Mouse (Mus musculus): ENCODE results near the gene Cilp2. TPM values are rescaled to one million over a fixed set of nuclear protein-coding genes. Genes with fewer than 3 reads are reported as not detected.
A peak's percentile ranks its signal among the peaks of the same experiment; 100 is the strongest.

The Cilp2 gene
- 1 to 10 TPM; 1.5 to 1.9 TPM for total RNA-seq (2021)
- 11.2 and 16.8 TPM in 2 replicates for polyA plus RNA-seq (2012; rRNA removed)
- long read RNA-seq, partial matches to known transcripts = 1 of 2 reads
- long read RNA-seq, other reads (novel, unspliced or antisense) = 1 of 2 reads

- peaks cover 23% of the 10 kb centered on the region for H3K27me3 ChIP-seq (ENCODE audit: control insufficient read depth, insufficient read depth, low read length)
- intact Hi-C loops (cut with DNase I) = no loop called here
- H3K9ac ChIP-seq (ENCODE audit: low read depth, low read length) = peak within 1 kb of the TSS; percentile 18
Measured at GRCm38 (mm10) chr8:69887289-69888243, at the start of gene Cilp2. TSS of gene Cilp2 (minus strand) at chr8:69887687.

GRCm38 (mm10) chr8:69936050-69936794, 48.7 kb upstream of the Cilp2 start:
- peaks cover 40% of the 10 kb centered on the region for H3K4me1 ChIP-seq (ENCODE audit: control insufficient read depth, insufficient read depth, low read length)
- no peak overlapping the region for H3K4me3 ChIP-seq
- H3K27ac ChIP-seq = peak overlapping the region; percentile 67
- 32% methylated on average over 7 of the region's 7 CpGs for WGBS
- peak in 1 of 2 experiments; percentile 53 for DNase-seq
- H3K9ac ChIP-seq (ENCODE audit: low read depth, low read length) = no peak overlapping the region
- no peaks in the 10 kb centered on the region for H3K27me3 ChIP-seq (ENCODE audit: control insufficient read depth, insufficient read depth, low read length)
- TF ChIP-seq EP300 (IDR thresholded peaks at IDR 0.05; ENCODE audit: insufficient read depth, low read depth, low read length) (no peak), CTCF (IDR thresholded peaks at IDR 0.05) (no peak), POLR2A (IDR thresholded peaks at IDR 0.05; ENCODE audit: insufficient read depth, low read depth, low read length) (no peak)
- H3K36me3 ChIP-seq (ENCODE audit: control insufficient read depth, insufficient read depth, low read length) = peaks cover 3% of the 10 kb centered on the region
- peaks cover 5% of the 10 kb centered on the region for H3K79me2 ChIP-seq (replicated peaks; ENCODE audit: control insufficient read depth, insufficient read depth, low read length)
- intact Hi-C loops (cut with DNase I) = loop anchor here (2.0 kb wide), 1 partner anchor 37 kb away; no protein-coding TSS in a partner anchor

More at GRCm38 (mm10) chr8:69887289-69888243, at the start of gene Cilp2:
- H3K4me3 ChIP-seq = peak within 1 kb of the TSS; percentile 47
- no peaks in the 10 kb centered on the region for H3K36me3 ChIP-seq (ENCODE audit: control insufficient read depth, insufficient read depth, low read length)
- TF ChIP-seq EP300 (IDR thresholded peaks at IDR 0.05; ENCODE audit: insufficient read depth, low read depth, low read length) (no peak), POLR2A (IDR thresholded peaks at IDR 0.05; ENCODE audit: insufficient read depth, low read depth, low read length) (peak; percentile 45; the same call in 1 of the 2 replicates)
- H3K79me2 ChIP-seq (replicated peaks; ENCODE audit: control insufficient read depth, insufficient read depth, low read length) = no peaks in the 10 kb centered on the region
- under 1% methylated on average over 60 of the region's 60 CpGs for WGBS
- peak; percentile 58 to 61 for DNase-seq
- H3K27ac ChIP-seq = no peak within 1 kb of the TSS
- 0 out of 2 replicates have a peak, but pooled peaks cover 3% of the 10 kb centered on the region for H3K4me1 ChIP-seq (ENCODE audit: control insufficient read depth, insufficient read depth, low read length)

DNA sequence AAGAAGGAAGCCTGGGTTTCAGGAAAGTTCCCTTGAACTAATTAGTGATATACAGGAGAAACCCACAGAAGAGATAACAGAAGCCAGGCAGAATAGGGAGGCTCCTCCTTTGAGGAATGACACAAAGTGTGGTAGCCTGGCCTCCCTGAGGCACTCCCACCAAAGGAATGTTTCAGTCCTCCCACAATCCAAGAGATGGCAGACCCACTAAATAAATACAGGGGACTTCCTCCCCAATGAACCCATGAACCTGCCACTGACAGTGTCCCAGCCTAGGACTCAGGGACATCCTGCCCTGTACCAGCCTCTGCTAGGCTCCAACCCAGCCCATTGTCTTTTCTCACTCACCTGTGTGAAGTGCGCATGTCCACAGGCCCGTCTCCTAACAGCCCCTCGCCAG, 47.9 kb upstream of the Cilp2 start:
- TF ChIP-seq POLR2A (IDR thresholded peaks at IDR 0.05; ENCODE audit: insufficient read depth, low read depth, low read length) = no peak
- TF ChIP-seq EP300 (IDR thresholded peaks at IDR 0.05; ENCODE audit: insufficient read depth, low read depth, low read length) = no peak
- TF ChIP-seq CTCF (IDR thresholded peaks at IDR 0.05) = no peak
- 92% methylated on average over 3 of the region's 3 CpGs for WGBS
- Histone ChIP-seq H3K4me1 (ENCODE audit: control insufficient read depth, insufficient read depth, low read length) (peaks cover 40% of the 10 kb centered on the region), H3K36me3 (ENCODE audit: control insufficient read depth, insufficient read depth, low read length) (peaks cover 3% of the 10 kb centered on the region), H3K4me3 (no peak overlapping the region), H3K27ac (no peak overlapping the region; the same call in 1 of the 2 replicates), H3K27me3 (ENCODE audit: control insufficient read depth, insufficient read depth, low read length) (no peaks in the 10 kb centered on the region), H3K9ac (ENCODE audit: low read depth, low read length) (no peak overlapping the region), H3K79me2 (replicated peaks; ENCODE audit: control insufficient read depth, insufficient read depth, low read length) (peaks cover 5% of the 10 kb centered on the region)
- intact Hi-C loops (cut with DNase I) = loop anchor here (2.0 kb wide), 1 partner anchor 21 kb away; no protein-coding TSS in a partner anchor
- no peak for DNase-seq

DNA sequence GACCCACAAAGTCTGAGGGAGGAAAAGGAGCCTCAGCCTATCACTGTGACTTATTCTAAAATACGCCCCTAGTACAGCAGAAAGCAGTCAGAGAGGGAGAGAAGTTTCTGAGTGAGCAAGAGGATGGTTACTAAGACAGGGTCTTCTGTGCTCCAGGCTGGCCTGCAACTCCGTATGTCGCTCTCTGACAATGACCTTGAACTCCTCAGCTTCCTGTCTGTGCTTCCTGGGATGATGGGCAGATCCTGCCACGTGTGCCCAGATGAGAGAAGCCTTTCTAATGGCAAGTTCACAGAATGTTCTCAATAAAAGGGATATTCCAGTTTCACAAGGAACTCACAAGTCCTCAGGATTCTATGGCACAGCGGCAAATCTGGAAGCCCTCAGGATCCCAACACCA, 47.1 kb upstream of the Cilp2 start:
- intact Hi-C loops (cut with DNase I) = loop anchor here (2.0 kb wide), 1 partner anchor 22 kb away; no protein-coding TSS in a partner anchor
- H3K79me2 ChIP-seq (replicated peaks; ENCODE audit: control insufficient read depth, insufficient read depth, low read length) = peaks cover 3% of the 10 kb centered on the region; the same call in 1 of the 2 replicates
- H3K27ac ChIP-seq = 0 out of 2 replicates have a peak overlapping the region, but pooled peaks have one; percentile 21
- H3K4me3 ChIP-seq = no peak overlapping the region
- WGBS = 52% methylated on average over 5 of the region's 5 CpGs
- no peak overlapping the region for H3K9ac ChIP-seq (ENCODE audit: low read depth, low read length)
- no peak for DNase-seq
- peaks cover 3% of the 10 kb centered on the region for H3K36me3 ChIP-seq (ENCODE audit: control insufficient read depth, insufficient read depth, low read length)
- TF ChIP-seq CTCF (IDR thresholded peaks at IDR 0.05) (no peak), POLR2A (IDR thresholded peaks at IDR 0.05; ENCODE audit: insufficient read depth, low read depth, low read length) (no peak), EP300 (IDR thresholded peaks at IDR 0.05; ENCODE audit: insufficient read depth, low read depth, low read length) (no peak)
- H3K27me3 ChIP-seq (ENCODE audit: control insufficient read depth, insufficient read depth, low read length) = no peaks in the 10 kb centered on the region
- H3K4me1 ChIP-seq (ENCODE audit: control insufficient read depth, insufficient read depth, low read length) = peaks cover 32% of the 10 kb centered on the region

DNA sequence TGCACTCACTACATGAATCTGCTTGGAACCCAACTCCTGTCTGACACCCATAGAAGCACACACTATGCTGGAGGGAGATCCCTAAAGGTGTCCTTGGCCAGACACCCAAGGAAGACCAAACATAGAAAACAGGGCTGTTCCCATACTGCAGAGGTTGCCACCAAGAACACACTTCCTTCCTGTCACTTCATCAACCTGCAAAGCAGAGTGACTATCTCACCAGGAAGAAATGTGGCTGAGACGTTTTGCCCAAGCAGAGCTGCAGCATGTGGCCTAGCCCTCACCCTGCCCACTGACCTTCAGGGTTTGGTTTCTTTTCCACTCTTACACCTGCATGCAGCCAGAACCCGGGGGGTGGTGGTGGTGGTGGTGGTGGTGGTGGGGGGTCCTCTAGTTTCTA, 46.3 kb upstream of the Cilp2 start:
- DNase-seq = no peak
- Histone ChIP-seq H3K27ac (no peak overlapping the region; the same call in 1 of the 2 replicates), H3K27me3 (ENCODE audit: control insufficient read depth, insufficient read depth, low read length) (no peaks in the 10 kb centered on the region), H3K79me2 (replicated peaks; ENCODE audit: control insufficient read depth, insufficient read depth, low read length) (no peaks in the 10 kb centered on the region; the same call in 1 of the 2 replicates), H3K9ac (ENCODE audit: low read depth, low read length) (no peak overlapping the region), H3K36me3 (ENCODE audit: control insufficient read depth, insufficient read depth, low read length) (peaks cover 3% of the 10 kb centered on the region), H3K4me3 (no peak overlapping the region), H3K4me1 (ENCODE audit: control insufficient read depth, insufficient read depth, low read length) (peaks cover 27% of the 10 kb centered on the region)
- WGBS = 37% methylated on average over 2 of the region's 2 CpGs
- intact Hi-C loops (cut with DNase I) = loop anchor here (2.0 kb wide), 1 partner anchor 23 kb away; no protein-coding TSS in a partner anchor
- TF ChIP-seq EP300 (IDR thresholded peaks at IDR 0.05; ENCODE audit: insufficient read depth, low read depth, low read length) = no peak
- TF ChIP-seq POLR2A (IDR thresholded peaks at IDR 0.05; ENCODE audit: insufficient read depth, low read depth, low read length) = no peak
- TF ChIP-seq CTCF (IDR thresholded peaks at IDR 0.05) = no peak
